Mouse (Mus musculus) lung, adult 2 months (tissue): ENCODE results near the gene 1700012B07Rik. TPM values are rescaled to one million over a fixed set of nuclear protein-coding genes. Genes with fewer than 3 reads are reported as not detected.

ENCODE experiments used
- DNase-seq: peaks from one replicate; pipeline ENCODE4 v3.0.0; 2022
- H3K4me1 ChIP-seq: fragments of 200-500 bp; 2 replicates; pipeline ENCODE4 v1.6.1; 2011; ENCODE audit warnings: low read length; ENCODE audit not compliant: control insufficient read depth, insufficient read depth
- H3K4me3 ChIP-seq: fragments of 200-500 bp; replicated peaks from 2 replicates; pipeline ENCODE3; 2011; ENCODE audit warnings: low read depth, mild to moderate bottlenecking, control low read depth, low read length; ENCODE audit errors: extremely low read depth
- CTCF ChIP-seq: fragments of 200-500 bp; IDR thresholded peaks from 2 replicates; pipeline ENCODE4 v1.5.1; 2011; ENCODE audit warnings: mild to moderate bottlenecking, low read length, control low read depth; ENCODE audit not compliant: insufficient read depth
- POLR2A ChIP-seq: fragments of 200-500 bp; IDR thresholded peaks from 2 replicates; pipeline ENCODE4 v1.6.1; 2011; ENCODE audit warnings: low read depth, mild to moderate bottlenecking, control low read depth, low read length, borderline replicate concordance; ENCODE audit errors: extremely low read depth
- WGBS: fragments of 180-500 bp; shearing (Covaris S2); methylation state at CpG from one replicate; pipeline ENCODE4 v1.1.7; 2018; 5-methylcytosine and 5-hydroxymethylcytosine counted together
- polyA plus RNA-seq: library from polyadenylated mRNA; depleted of rRNA; stranded (reverse); fragments of >200 nt; gene quantifications from 2 replicates; pipeline ENCODE4 v1.2.3, GENCODE M21; 2012

Gene 1700012B07Rik
- polyA plus RNA-seq, 1 experiment: 0.12 TPM

DNA sequence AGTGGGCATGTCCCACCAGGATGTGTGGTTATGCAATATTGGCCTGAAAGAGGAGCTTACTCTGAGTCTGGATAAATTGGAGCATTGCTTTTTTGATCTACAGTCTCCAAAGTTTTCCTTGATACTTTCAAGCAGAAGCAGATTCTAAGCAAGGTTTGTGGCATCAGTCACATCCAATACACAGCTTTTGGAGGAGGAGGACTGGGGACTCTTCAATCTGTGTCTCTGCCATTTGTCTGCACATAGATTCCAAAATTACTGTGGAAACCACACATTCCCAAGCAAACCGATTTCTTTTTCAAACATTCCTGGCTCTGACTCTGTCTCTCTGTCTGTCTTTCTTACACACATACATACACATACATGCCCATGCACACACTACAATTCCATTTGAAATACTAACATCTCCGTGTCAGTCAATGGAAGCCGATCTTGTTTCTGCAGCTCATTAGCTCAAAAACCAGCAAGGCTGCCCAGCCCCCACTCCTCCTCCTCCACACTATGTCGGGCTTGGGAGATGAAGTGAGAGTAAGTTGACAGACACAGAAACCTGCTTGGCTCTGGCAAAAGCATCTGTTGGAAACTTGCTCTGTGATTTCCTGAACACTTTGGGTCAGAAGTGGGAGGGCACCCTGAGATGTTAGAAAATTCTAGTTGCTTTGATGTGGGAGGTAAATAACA is 18.5 kb downstream of the 1700012B07Rik start:
- WGBS: 45% methylated on average over 4 of the region's 4 CpGs
- H3K4me3 ChIP-seq: no peak overlapping the region
- no peak for DNase-seq
- TF ChIP-seq CTCF (no peak), POLR2A (no peak)
- no peaks in the 10 kb centered on the region; the same call in 1 of the 2 replicates for H3K4me1 ChIP-seq

DNA sequence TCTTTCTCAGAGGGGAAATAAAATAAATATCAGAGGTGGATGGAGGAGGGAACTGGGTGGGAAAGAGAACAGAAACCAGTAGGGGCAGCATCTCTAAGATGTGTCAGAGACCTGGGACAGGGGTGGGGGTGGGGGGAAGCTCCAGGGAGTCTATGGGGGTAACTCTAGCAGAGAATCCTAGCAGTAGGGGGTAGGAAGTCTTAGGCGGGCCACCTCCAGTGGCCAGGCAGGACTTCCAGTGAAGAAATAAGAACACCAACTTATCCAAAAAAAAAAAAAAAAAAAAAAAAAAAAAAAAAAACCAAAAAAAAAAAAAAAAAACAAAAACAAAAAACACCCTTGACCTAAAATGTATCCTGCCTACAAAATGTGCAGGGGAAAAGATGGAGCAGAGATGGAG is 26.3 kb downstream of the 1700012B07Rik start:
- Histone ChIP-seq H3K4me1 (no peaks in the 10 kb centered on the region), H3K4me3 (no peak overlapping the region)
- no peak for DNase-seq
- 89% methylated on average over 1 of the region's 1 CpGs for WGBS
- TF ChIP-seq POLR2A (no peak), CTCF (no peak)

DNA sequence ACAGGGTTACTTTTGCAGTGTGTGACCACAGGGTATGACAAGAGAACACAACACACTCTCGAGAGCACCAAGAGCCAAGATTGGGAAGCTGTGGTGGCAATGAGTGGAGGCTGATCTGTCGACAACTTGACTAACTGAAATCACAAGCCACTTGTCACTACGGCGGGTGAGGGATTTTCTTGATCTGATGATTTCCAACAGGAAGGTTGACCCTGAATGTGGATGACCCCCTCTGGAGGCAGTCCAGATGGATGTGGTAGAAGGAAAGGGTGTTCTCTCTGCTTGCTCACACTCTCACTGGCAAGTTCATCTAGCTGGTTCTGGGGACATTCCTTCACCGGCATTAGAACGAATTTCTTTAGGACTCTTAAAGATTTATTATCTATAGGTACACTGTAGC is 30.3 kb downstream of the 1700012B07Rik start:
- TF ChIP-seq CTCF: no peak
- TF ChIP-seq POLR2A: no peak
- H3K4me1 ChIP-seq: no peaks in the 10 kb centered on the region
- WGBS: 70% methylated on average over 6 of the region's 6 CpGs
- DNase-seq: no peak
- no peak overlapping the region for H3K4me3 ChIP-seq

GRCm38 (mm10) chr11:109795536-109795935 is 32.3 kb downstream of the 1700012B07Rik start:
- WGBS: 47% methylated on average over 2 of the region's 2 CpGs
- no peaks in the 10 kb centered on the region for H3K4me1 ChIP-seq
- DNase-seq: no peak

DNA sequence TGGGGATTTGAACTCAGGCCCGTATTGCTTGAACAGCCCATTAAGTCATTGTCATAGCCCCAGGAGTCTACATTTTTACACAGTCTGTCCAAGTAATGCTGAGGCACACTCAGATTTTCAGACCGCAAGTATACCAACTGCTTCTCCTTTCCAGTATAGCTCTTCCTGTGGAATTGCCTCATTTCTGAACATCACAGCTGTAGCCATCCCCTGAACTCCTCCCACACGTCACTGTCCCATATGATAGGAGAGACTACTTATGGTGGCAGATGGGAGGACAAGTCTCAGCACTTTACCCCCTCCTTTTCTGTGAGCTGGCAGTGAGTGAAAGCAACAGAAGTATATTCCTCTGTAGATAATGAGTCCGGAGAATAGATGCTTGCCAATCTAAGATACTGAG is 34.3 kb downstream of the 1700012B07Rik start:
- no peak for TF ChIP-seq CTCF
- no peak for TF ChIP-seq POLR2A
- DNase-seq: no peak
- 80% methylated on average over 4 of the region's 4 CpGs for WGBS
- Histone ChIP-seq H3K4me3 (no peak overlapping the region), H3K4me1 (no peaks in the 10 kb centered on the region)

More at GRCm38 (mm10) chr11:109795536-109795935, 32.3 kb downstream of the 1700012B07Rik start:
- no peak overlapping the region for H3K4me3 ChIP-seq
- no peak for TF ChIP-seq POLR2A
- no peak for TF ChIP-seq CTCF

DNA sequence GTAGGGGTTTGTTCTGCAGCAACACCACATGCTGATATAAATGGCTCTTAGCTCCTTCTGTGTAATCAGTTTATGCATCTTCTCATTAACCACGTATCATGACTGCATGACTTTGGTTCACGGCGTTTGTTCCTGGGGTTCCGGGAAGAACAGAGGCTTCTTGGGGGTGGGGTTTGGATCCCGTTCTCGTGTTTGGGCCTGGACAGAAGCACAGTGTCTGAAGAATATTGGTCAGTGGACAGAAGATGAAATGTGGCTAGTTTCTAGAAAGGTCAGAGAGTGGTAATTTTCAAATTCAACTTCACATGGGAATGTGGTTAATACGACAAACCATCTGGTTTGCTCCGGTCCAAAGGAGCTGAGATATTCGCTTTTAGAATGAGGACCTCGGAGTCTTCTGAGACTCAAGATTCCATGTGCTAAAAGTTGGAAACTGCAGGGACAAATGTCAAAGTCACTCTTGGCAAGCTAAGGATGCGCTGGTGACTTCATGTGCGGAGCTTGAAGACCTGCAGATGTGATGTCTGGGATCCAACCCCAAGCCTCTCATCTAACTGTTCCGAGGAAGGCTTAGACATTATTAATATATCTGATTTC is 35.3 kb downstream of the 1700012B07Rik start:
- peak; percentile 15 for DNase-seq
- Histone ChIP-seq H3K4me3 (no peak overlapping the region), H3K4me1 (no peaks in the 10 kb centered on the region)
- TF ChIP-seq POLR2A (no peak), CTCF (no peak)
- WGBS: 79% methylated on average over 13 of the region's 13 CpGs

DNA sequence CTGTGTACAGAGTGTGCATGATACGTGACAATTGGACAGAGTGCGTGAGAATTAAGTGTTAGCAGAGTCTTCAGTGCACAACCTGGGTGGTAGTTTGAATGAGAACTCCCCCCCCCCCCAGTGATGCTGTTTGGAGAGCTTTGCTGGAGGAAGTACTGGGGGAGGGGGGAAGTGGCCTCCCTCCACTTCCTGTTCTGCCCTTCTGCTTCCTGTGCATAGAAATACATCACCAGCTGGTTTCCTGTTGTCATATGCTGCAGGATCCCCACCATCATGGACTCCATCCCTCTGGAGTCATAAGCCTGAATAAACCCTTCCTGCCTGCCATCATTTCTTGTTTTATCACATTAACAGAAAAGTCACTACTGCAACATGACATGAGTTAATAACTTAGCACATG is 35.9 kb downstream of the 1700012B07Rik start:
- DNase-seq: no peak
- H3K4me3 ChIP-seq: no peak overlapping the region
- WGBS: 92% methylated on average over 2 of the region's 2 CpGs
- TF ChIP-seq CTCF: no peak
- no peaks in the 10 kb centered on the region for H3K4me1 ChIP-seq

- no peak for DNase-seq
- TF ChIP-seq POLR2A: no peak
- no peak for TF ChIP-seq CTCF
- WGBS: 89% methylated on average over 8 of the region's 8 CpGs
- no peaks in the 10 kb centered on the region for H3K4me1 ChIP-seq
- H3K4me3 ChIP-seq: no peak overlapping the region
Observed at GRCm38 (mm10) chr11:109790221-109790620, 37.6 kb downstream of the 1700012B07Rik start.

DNA sequence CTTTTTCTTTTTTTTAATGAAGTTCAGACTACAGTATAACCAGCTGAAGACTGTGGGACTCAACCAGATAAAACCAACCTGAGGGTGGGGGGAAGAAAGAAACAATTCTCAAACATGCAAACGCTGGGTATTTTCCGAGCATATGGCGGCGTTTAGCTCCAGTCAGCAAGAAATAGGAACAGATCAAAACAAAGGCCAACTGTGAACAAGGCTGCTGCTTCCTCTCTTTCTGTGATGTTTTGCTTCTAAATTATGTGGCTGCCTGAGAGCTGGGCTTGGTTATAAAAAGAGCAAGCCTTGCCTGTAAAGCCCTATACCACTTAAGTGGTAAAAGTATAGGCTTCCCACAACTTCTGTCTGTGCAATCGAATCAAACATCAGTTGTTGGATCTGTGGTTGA is 42.5 kb downstream of the 1700012B07Rik start:
- DNase-seq: no peak
- TF ChIP-seq CTCF: no peak
- TF ChIP-seq POLR2A: no peak
- no peak overlapping the region for H3K4me3 ChIP-seq
- WGBS: 88% methylated on average over 5 of the region's 5 CpGs
- H3K4me1 ChIP-seq: no peaks in the 10 kb centered on the region

DNA sequence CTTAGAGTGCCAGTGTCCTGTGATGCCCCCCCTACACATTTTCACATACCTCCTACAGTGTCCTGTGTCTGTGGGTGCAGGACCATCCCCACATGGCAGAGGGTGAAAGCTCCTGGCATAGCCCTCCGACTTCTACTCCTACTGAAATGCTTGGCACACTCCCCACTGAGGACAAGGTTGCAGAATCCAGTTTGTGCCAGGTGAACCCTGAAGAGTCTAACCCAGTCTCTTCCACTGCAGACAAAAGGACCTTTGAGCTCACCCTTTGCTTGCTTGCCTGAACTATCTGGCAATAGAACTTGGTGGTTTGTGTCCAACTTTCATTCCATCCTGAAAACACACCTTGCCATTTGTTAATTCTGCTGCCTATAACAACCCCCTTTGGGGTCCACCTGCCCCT is 56.5 kb downstream of the 1700012B07Rik start:
- Histone ChIP-seq H3K4me3 (no peak overlapping the region), H3K4me1 (no peaks in the 10 kb centered on the region)
- DNase-seq: no peak
- WGBS: 72% methylated on average over 1 of the region's 1 CpGs
- no peak for TF ChIP-seq POLR2A
- no peak for TF ChIP-seq CTCF
